ENCODE assay signal across 10 mouse cellular contexts in genomic region chr2:181119952-181120351, GRCm38 (mm10). TPM values are rescaled to one million over a fixed set of nuclear protein-coding genes. Genes with fewer than 3 reads are reported as not detected.
DNase-seq lines count a peak whose midpoint lies in the region; TF ChIP-seq lines count a peak whose summit lies in the region.
"Had no signal": no experiment of that assay in that cellular context is flagged by ENCODE, and none has a peak within 500 bp of the region (broad histone marks: within the 10 kb centered on the region; RNA-seq: fewer than 3 reads in every experiment).

No protein-coding gene starts in this region.

- peaks cover 60% of the 10 kb centered on the region for H3K4me1 ChIP-seq in olfactory bulb, adult 2 months (ENCODE audit: control insufficient read depth, insufficient read depth, low read length)

- peak; percentile 78 to 80 for DNase-seq in cerebellum, postnatal 25 days
- DNase-seq in frontal cortex, adult 2 months (ENCODE audit: extremely low spot score in 1 of 2, low spot score in 1 of 2): peak; percentile 93
- DNase-seq in layer of hippocampus, postnatal 36 days: peak; percentile 77 to 80
- no peak for DNase-seq in kidney, adult 11 months
- DNase-seq in embryo, embryonic 10.5 days (ENCODE audit: low spot score): no peak
- no peak for DNase-seq in heart, postnatal 14 days
- no peak for DNase-seq in lung, postnatal 36 days
- DNase-seq: gastrocnemius, postnatal 10 days; lung, embryonic 14.5 days had no signal

- TF ChIP-seq POLR2A in olfactory bulb, adult 2 months (IDR thresholded peaks at IDR 0.05; ENCODE audit: insufficient read depth, low read depth, low read length): no peak

- intact Hi-C loops in heart, postnatal 14 days (cut with DNase I): no loop called here

- TF ChIP-seq CTCF in olfactory bulb, adult 2 months (IDR thresholded peaks at IDR 0.05; ENCODE audit: insufficient read depth, low read depth, low read length): no peak

- H3K27ac ChIP-seq in olfactory bulb, adult 2 months (ENCODE audit: insufficient read depth, low read depth, low read length): peak overlapping the region; percentile 97

- 15% methylated on average over 10 of the region's 10 CpGs for WGBS in olfactory bulb, adult 2 months

- no peak overlapping the region for H3K4me3 ChIP-seq in olfactory bulb, adult 2 months (ENCODE audit: insufficient read depth, low read depth, low read length)

RNA-seq across cellular contexts. Expression of gene Kcnq2, which starts 15.1 kb away (rescaled TPM):
- 167 and 170 TPM in 2 replicates for polyA plus RNA-seq in frontal cortex, adult 2 months (2012; rRNA removed)
- 100 to 1,000 TPM; 336 to 348 TPM for total RNA-seq in layer of hippocampus, postnatal 36 days (2021)
- polyA plus RNA-seq in olfactory bulb, adult 2 months (2012; ENCODE audit: insufficient read depth, insufficient read length, low replicate concordance, missing spikeins): 209 TPM in 1 of 2 replicates, not detected in the other
- under 1 TPM in 1 of 2 experiments, not detected in 1; 0.22 TPM for total RNA-seq in heart, postnatal 14 days (2021)

RNA-seq across cellular contexts. Expression of gene Eef1a2, which starts 36.9 kb away (rescaled TPM):
- 939 and 990 TPM in 2 replicates for polyA plus RNA-seq in frontal cortex, adult 2 months (2012; rRNA removed)
- total RNA-seq in layer of hippocampus, postnatal 36 days (2021): 1,000 to 10,000 TPM; 1,091 to 1,130 TPM
- polyA plus RNA-seq in olfactory bulb, adult 2 months (2012; ENCODE audit: insufficient read depth, insufficient read length, low replicate concordance, missing spikeins): 147 TPM in 1 of 2 replicates, not detected in the other
- total RNA-seq in heart, postnatal 14 days (2021): 1,000 to 10,000 TPM in 1 of 2 experiments, 100 to 1,000 TPM in 1; 981 to 1,021 TPM
- polyA plus RNA-seq: lung, embryonic 14.5 days had no signal

Comparison
In these comparisons a context has a peak if more than half of its experiments do, and no peak if none do; other contexts are left out.
1. DNase-seq: peak in cerebellum, postnatal 25 days (2 of 2), frontal cortex, adult 2 months (2 of 2) and layer of hippocampus, postnatal 36 days (2 of 2); none in kidney, adult 11 months (single experiment), embryo, embryonic 10.5 days (single experiment), heart, postnatal 14 days (0 of 2) and lung, postnatal 36 days (single experiment).
2. RNA of gene Kcnq2, which starts 15.1 kb away (total RNA-seq): 336 to 348 TPM in layer of hippocampus, postnatal 36 days; 0.22 TPM in heart, postnatal 14 days; every median in the first group is over 100 times any median in the second.